Mouse (Mus musculus): ENCODE data around the gene Grap2.

Grap2 gene

GRCm38 (mm10) chr15:80599843-80600242 lies 27.4 kb downstream of the Grap2 start:
- no peak for DNase-seq (ENCODE audit: low read depth, low spot score)

DNA sequence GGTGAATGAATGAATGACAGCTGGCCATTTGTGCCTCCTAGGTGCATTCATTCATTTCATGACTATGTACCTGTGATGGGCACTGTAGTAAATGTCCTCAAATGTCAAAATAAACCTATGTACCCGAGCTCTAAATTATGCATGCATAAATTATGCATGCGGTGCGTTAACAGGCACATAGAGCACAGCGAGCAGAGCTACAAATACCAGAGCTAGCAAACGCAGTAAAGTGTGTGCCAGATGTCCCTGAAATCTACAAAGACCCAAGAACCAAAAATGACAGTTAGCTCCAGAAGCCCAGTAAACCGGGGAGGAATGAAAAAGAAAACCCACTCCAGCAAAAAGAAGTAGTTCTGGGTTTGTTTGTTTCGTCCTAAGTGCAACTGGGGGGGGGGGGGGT lies 29.1 kb downstream of the Grap2 start:
- DNase-seq (ENCODE audit: low read depth, low spot score), result no peak

DNA sequence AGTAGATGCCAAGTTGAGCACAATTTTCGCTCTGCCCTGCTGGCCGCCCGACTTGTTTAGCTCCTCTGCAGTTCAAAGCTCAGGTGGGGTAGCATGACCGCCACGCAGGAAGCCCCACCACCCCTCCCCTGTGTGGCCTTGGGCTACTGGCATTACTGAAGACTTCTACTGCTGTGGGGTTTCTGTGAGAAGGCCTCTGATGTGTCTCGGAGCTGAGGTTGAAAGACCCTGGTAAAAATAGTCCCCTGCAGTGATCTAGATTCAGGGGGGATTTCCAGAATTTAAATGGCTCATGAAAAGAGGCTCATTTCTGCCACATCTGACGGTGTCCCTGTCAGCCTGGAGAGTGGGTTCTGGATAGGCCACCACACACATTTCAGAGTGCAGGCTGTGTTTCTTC lies 30.1 kb downstream of the Grap2 start:
- DNase-seq (ENCODE audit: low read depth, low spot score), result no peak

DNA sequence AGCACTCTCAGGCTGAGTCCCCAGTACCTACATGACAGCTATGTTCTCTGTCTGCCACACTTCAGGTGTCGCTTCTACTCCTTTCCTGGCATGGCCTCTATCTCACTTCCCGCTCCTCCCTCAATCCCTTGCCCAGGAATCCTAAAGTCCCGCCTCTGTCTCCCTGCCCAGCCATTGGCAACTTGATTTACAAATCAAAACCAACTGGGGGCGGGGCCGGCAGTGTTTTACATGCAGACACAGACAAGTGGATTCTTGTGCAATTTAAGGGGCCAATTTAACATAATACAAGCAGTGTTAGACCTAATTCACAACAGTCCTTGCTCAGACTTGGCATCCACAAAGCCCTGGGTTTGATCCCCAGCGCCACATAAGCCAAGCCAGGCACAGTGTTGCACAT lies 31.6 kb downstream of the Grap2 start:
- no peak for DNase-seq (ENCODE audit: low read depth, low spot score)

- no peak for DNase-seq (ENCODE audit: low read depth, low spot score)
Observed at GRCm38 (mm10) chr15:80607970-80608369, 35.6 kb downstream of the Grap2 start.

DNA sequence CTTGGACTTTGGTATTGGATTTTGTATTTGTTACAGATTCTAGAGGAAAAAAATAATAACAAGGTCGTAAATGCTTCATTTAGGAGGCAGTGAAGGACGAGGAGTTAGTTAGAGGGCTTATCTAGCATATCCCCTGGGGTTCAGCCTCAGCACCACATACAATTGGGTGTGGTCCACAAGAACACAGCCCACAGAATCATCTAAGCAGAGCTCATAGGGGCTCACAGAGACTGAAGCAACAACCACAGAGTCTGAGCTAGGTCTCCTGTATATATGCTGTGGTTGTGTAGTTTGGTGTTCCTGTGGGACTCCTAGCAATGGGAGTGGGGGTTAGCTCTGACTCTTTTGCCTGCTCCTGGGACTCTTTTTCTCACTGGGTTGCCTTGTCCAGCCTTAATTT lies 37.9 kb downstream of the Grap2 start:
- DNase-seq (ENCODE audit: low read depth, low spot score), result no peak

GRCm38 (mm10) chr15:80611478-80611877 lies 39.1 kb downstream of the Grap2 start:
- DNase-seq (ENCODE audit: low read depth, low spot score), result no peak

GRCm38 (mm10) chr15:80613904-80614303 lies 41.5 kb downstream of the Grap2 start:
- no peak for DNase-seq (ENCODE audit: low read depth, low spot score)

DNA sequence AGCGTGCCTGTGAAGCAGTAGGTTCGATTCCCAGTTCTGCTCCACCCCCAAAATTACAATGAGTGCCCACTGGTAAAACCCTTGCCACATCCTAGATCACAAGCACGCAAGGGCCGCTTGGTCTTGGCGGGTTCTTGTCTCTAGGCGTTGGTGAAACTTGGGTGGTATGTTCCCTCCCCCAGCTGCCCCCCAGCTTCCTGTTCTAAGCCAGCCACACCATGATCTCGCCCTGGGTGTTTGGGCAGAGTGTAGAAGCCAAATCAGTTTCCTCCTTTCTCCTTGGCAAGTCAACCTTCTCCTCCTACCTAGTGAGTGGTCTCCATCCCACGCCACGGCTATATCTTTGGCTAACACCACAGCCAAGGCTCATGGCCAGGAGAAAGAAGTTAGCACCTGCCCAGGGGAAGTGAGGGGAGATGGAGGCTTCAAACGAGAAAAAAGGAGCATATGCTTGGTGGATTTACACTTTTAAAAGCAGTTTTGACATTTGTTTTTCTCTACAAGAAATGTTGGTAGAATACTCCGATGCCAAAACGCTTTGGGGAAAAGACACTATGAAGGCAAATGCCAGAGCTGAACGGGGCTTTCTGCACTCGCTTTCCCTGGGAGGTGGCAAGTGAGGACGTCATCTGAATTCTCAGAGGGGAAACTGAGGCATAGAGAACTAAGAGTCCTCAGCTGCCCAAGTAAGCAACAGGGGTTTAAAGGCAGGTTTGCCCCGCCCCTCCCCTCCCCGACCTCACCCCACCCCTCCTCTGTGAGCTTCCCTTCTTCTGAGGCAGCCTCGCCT lies 42.3 kb downstream of the Grap2 start:
- DNase-seq (ENCODE audit: low read depth, low spot score), result no peak

DNA sequence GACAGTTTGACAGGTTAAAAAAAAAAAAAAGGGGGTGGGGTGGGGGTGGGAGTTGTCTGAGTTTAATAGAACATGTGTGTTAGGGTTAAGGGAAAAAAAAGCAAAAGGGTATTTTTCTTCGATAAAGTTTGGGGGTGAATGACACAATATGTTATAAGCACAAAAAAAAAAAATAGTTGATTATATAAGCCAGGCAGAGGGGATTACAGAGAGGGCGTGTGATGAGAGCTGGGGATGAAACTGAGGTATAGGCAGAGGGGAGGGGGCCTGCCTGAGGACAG lies 42.8 kb downstream of the Grap2 start:
- DNase-seq (ENCODE audit: low read depth, low spot score), result no peak

DNA sequence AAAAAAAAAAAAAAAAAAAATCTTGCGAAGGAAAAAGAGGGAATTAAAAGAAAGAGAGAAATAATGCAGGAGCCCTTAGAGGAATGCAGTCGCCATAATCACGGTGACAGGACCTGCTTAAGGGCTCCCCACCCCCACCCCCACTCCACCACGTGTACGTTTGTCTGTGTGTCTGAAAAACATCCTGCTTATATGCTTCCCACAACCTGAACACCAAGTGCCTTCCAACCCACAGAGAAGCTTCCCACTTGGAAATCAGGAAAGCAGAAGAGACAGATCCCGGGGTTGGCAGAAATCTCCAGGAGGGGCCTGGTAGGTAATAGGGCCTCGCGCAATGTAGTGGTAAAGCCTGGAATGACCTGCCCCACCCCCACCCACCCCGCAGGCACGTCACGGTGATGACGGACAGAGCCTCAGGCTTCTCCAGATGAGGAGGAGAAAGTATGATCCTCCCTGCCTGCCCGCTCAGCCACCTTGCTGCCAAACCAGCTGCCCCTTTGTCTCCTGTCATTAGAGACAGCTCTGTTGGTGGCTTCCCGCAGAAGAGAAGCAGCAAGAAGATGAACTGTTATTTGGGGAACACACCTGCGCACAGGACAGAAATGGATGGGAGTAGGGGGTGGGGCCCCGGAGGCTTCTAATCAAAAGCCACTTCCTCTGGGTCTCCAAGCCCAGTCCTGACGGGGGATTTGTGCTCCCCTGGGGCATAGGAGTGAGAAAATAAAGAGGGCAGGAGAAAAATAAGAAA lies 43.4 kb downstream of the Grap2 start:
- no peak for DNase-seq (ENCODE audit: low read depth, low spot score)

GRCm38 (mm10) chr15:80617839-80618238 lies 45.4 kb downstream of the Grap2 start:
- DNase-seq (ENCODE audit: low read depth, low spot score), result no peak

DNA sequence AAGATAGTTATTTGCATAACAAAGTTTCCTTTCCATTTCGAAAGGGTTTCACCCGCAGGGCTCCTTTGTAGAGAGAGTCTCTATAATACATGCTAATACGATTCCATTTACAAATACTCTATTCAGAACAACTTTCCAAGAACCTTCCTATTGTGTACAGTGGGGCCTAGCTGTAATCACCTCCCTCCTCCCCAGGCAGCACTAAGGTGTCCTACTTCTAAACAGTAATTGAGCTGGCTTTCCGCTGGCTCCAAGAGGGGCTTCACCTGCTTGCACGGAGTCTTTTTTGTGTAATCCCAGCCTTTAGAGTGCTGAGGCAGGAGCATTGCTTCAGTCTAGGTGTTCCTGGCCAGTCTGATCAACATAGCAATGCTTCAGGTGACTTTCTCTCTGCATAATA lies 46.8 kb downstream of the Grap2 start:
- DNase-seq (ENCODE audit: low read depth, low spot score), result no peak

GRCm38 (mm10) chr15:80619786-80620185 lies 47.4 kb downstream of the Grap2 start:
- DNase-seq (ENCODE audit: low read depth, low spot score), result no peak

DNA sequence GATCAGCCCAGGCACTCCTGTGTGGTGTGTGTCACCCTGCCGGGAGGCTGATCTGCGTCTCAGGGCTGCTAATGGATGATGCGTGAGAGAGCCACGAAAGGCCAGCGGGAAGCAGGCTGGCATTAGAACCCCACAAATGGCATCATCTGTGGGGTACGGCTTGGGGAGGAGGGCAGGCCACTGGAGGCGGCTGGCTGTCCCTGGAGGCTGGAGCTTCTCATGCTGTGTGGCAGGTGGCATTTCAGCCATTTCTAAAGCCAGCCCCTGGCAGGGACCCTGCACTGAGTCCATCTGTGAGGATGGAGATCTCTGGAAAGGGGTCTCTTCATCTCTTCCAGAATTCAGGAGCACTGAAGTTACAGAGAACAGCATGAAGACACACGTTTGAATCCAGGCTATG lies 48.0 kb downstream of the Grap2 start:
- no peak for DNase-seq (ENCODE audit: low read depth, low spot score)

DNA sequence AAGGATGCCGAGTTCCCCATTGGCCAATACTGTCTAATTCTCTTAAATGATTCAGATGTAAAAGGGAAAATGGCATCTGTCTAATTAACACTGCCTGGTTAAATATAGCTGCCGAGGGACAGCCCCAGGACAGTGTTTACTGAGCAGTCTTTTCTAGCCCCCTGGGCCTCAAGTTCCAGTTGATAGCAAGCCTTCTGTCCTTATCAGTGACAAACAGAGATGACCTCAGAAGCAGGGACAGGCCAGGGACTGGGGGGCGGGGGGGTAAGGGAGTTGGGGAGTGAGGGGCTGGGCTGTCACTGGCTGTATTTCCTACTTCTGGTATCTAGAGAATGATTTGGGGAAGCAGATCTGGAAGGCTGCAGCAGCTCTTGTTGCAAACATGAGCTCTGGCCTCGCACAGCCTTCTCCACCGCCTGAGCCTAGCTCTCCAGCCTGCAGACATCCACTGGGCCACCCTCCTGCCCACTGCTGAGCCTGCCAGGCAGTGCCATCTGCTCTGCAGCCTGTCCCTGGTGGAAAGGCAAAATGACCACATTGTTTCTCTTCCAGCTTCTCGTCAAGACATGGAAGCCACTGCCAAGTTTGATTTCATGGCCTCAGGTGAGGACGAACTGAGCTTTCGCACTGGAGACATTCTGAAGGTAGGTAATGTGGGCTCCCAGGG lies 50.9 kb downstream of the Grap2 start:
- DNase-seq (ENCODE audit: low read depth, low spot score), result no peak

DNA sequence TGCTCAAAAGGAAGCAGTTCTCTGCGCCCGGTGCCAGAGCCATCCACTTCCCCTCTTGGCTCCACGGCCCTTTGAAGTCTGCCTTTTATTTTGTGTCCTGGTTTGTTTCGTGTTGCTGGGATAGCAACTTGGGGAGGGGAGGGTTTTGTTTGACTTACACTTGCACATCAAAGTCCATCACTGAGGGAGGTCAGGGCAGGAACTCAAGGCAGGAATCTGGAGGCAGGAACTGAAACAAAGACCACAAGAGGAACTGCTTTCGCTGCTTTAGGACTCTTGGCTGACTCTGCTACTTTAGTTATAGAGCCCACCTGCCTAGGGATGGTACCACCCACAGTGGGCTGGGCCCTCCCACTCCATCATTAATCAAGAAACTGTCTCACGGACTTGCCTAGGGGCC lies 54.1 kb downstream of the Grap2 start:
- no peak for DNase-seq (ENCODE audit: low read depth, low spot score)

DNA sequence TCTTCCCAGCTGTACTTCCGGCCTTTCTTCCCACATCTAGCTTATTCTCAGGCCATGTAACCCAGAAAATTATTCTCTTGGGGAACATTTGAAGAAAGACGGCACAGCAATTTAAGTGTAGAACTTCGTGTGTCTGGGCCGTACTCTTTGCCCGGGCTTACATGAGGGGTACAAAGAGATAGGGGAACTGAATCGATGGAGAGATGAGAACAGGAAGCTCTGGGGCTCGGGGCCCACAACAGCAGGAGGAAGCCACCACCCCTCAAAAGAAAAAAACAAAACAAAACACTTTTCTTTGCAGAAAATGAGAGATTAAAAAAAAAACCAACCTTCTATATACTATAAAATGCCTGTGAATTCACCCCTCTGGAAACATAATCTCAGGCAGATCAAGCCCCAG lies 57.8 kb downstream of the Grap2 start:
- DNase-seq (ENCODE audit: low read depth, low spot score), result no peak

DNA sequence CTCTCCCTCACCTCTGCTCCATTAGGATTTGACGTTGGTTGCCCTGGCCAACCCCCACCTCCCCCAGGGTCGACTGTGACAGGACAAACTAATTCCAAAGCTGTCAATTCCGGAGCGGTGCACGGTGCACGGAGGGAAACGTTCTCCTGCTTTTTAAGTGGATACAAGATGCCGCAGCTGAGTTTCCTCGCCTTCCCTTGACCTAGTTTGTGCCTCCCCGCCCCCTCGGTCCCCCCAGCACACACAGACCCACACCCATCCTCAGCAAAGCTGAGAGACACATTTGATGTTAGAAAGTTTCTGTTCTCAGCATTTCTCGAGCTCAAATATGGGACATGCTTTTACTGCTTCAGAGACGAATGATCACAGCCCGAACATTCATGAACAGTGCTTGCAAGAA lies 58.3 kb downstream of the Grap2 start:
- DNase-seq (ENCODE audit: low read depth, low spot score), result no peak

GRCm38 (mm10) chr15:80631311-80631710 lies 58.9 kb downstream of the Grap2 start:
- DNase-seq (ENCODE audit: low read depth, low spot score), result no peak

DNA sequence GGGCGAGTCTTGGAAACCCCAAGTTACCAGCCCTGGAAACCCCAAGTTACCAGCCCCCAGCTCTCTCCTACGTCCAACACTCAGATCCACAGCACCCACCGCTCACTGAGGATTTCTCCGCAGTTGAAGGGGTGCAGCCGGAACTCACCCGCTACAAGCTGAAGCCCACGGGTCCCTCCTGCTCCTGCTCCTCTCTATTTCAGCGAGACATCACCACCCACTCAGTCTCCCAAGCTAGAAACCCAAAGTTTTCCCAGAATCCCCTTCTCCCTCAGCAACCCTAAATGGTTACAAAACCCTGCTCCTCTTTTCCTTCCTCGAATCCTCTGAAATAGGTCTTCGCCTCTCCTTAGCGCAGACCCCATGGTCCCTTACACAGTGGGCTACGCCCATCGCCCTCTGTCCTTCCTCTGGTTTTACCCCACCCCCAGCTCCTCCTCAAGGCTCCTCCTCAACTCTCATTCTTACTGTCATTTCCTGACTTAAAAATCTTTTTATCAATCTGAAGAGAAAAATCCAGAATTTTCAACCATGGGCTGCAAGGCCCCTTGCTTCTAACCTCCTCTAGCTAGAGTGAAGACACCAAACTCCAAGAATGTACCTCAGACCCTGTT lies 60.0 kb downstream of the Grap2 start:
- no peak for DNase-seq (ENCODE audit: low read depth, low spot score)

DNA sequence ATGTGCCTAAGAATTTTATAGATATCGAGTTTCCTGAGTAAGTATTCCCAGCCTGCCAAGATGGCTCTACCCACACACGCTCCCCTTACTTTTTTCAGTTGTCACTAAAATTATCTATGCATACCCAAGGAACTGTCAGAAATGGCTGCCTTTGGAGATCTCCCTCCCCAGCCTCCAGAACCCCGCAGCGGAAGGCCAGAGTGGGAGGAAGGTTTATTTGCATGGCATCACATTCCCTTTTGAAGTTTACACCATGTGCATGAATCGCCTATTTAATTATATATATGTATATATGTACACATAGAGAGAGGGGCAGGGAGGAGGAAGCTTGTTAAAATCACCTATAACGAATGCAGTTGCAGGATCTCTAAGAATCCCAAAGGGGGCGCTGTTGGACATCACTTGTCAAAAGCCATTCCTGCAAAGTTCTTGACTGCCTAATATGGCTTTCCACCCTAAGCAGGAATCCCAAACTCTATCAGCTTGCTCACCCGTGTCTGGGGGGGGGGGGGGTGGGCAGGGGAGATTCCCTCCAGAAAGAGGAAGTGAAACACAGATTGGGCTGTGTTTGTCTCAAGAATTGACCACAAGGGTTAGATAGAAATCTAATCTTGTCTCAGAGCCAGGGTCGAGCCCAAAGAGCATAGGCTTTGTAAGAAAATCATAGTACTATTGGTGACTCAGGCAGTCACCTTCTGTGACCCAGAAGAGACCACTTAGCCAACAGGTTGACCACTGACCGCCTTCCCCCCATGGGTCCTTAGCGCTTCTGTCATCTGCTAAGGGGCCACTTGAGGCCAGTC lies 62.2 kb downstream of the Grap2 start:
- peak; percentile 43 for DNase-seq (ENCODE audit: low read depth, low spot score)

Measured in retina, postnatal 7 days (tissue).